Comparison of ENCODE assay signal across 1 mouse cellular context in the genomic region with DNA sequence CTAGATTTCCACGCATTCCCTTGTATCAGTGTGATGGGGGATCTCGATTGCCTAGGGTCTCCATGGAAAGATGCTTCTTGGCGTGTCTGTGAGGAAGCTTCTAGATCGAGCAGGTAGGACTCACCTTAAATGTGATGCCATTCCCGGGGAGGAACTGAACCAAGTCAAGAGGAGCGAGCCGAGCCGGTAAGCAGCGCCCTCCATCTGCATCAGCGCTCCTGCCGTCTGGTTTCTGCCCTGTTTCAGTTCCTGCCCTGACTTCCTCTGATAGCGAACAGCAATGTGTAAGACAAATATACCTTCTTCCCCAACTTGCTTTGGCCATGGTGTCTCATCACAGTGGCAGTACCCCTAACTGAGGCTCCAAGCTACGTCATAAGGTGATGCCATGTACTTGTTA.
A peak's percentile ranks its signal among the peaks of the same experiment; 100 is the strongest.
TF ChIP-seq lines count a peak whose summit lies in the region.

No protein-coding gene starts in this region.

TF ChIP-seq in CH12.LX, 34 proteins besides CTCF, POLR2A, EP300 and RAD21:
- no peak for TF ChIP-seq MEF2A (IDR thresholded peaks at IDR 0.05; ENCODE audit: borderline replicate concordance, low read depth, low read length)
- TF ChIP-seq IRF4 (IDR thresholded peaks at IDR 0.05; ENCODE audit: low read depth, low read length), result peak; percentile 47; the same call in 1 of the 2 replicates
